Mouse (Mus musculus) myocyte (in vitro differentiated cells): ENCODE results near the gene Higd1c.

ENCODE experiments used
- CEBPB ChIP-seq: IDR thresholded peaks from 2 replicates; pipeline ENCODE4 v1.6.1; 2011; ENCODE audit warnings: mild to moderate bottlenecking, moderate library complexity; ENCODE audit not compliant: poor library complexity, insufficient read depth, severe bottlenecking
- E2F4 ChIP-seq: IDR thresholded peaks from one replicate; pipeline ENCODE4 v1.6.1; 2011; ENCODE audit warnings: mild to moderate bottlenecking, control low read depth, moderate library complexity; ENCODE audit not compliant: insufficient read depth
- MAX ChIP-seq: IDR thresholded peaks from one replicate; pipeline ENCODE4 v1.6.1; 2011; ENCODE audit warnings: low read depth, mild to moderate bottlenecking, control low read depth
- MYOD1 ChIP-seq, 3 experiments: IDR thresholded peaks; one replicate each; pipeline ENCODE4 v1.6.1; 2011; ENCODE audit warnings: control low read depth in 2 of 3, low read depth in 2 of 3, mild to moderate bottlenecking in 2 of 3, moderate library complexity in 1 of 3; ENCODE audit not compliant: insufficient read length in 2 of 3, control insufficient read depth in 1 of 3
- MYOG ChIP-seq, 3 experiments: IDR thresholded peaks; one replicate each; pipeline ENCODE4 v1.6.1; 2011; ENCODE audit warnings: control low read depth in 2 of 3, low read depth in 2 of 3, mild to moderate bottlenecking in 2 of 3; ENCODE audit not compliant: insufficient read length in 2 of 3, control insufficient read depth in 1 of 3, insufficient read depth in 1 of 3
- POLR2A ChIP-seq: IDR thresholded peaks from one replicate; pipeline ENCODE4 v1.6.1; 2011; ENCODE audit warnings: low read depth, mild to moderate bottlenecking, control low read depth, moderate library complexity; ENCODE audit not compliant: insufficient read length
- POLR2AphosphoS2 ChIP-seq: IDR thresholded peaks from one replicate; pipeline ENCODE4 v1.6.1; 2011; ENCODE audit warnings: low read depth, control low read depth; ENCODE audit not compliant: insufficient read length
- REST ChIP-seq: IDR thresholded peaks from one replicate; pipeline ENCODE4 v1.6.1; 2011; ENCODE audit warnings: mild to moderate bottlenecking, control low read depth, moderate library complexity; ENCODE audit not compliant: insufficient read depth, insufficient read length
- SRF ChIP-seq: IDR thresholded peaks from one replicate; pipeline ENCODE4 v1.6.1; 2011; ENCODE audit warnings: low read depth; ENCODE audit not compliant: control insufficient read depth, insufficient read length
- TCF12 ChIP-seq: IDR thresholded peaks from one replicate; pipeline ENCODE4 v1.6.1; 2011; ENCODE audit warnings: mild to moderate bottlenecking, control low read depth; ENCODE audit not compliant: poor library complexity, insufficient read depth, severe bottlenecking
- TCF3 ChIP-seq: IDR thresholded peaks from one replicate; pipeline ENCODE4 v1.6.1; 2011; ENCODE audit warnings: low read depth, control low read depth; ENCODE audit not compliant: insufficient read length
- USF1 ChIP-seq: IDR thresholded peaks from one replicate; pipeline ENCODE4 v1.6.1; 2011; ENCODE audit warnings: low read depth, mild to moderate bottlenecking, control low read depth, moderate library complexity

DNA sequence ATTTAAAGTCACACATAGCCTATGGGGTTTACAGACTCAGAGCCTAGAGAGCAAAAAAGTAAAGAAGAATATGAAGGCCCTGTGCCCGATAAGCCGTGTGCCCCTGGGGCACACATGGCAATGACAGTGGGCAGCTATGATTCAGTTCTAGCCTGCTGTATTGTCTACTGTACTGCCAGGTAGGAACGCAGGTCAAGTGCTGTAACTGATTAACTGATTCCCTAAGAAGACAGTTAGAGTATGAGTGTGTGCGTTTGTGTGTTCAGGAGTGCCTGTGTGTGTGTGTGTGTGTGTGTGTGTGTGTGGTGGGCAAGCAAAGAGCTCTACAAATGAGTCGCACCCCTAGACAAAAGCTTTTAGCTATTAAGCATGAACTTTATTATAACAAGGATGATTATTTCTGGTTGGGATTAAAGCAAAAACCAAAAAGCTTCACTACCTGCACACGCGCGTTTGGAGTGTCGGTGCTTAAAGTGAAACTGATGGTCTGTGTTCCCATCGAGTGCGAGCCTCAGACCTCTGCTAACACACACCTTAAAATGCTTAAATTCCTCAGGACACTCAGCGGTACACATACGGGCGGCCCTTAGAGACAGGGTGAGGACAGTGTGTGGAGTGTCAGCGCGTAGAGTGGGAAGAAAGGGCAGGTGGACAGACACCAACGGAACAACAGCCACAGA, 23.3 kb downstream of the Higd1c start:
- no peak for TF ChIP-seq TCF12
- no peak for TF ChIP-seq POLR2A
- peak; percentile 11 for TF ChIP-seq POLR2AphosphoS2
- TF ChIP-seq REST, result no peak
- TF ChIP-seq E2F4, result no peak
- no peak for TF ChIP-seq SRF
- no peak for TF ChIP-seq USF1
- no peak for TF ChIP-seq CEBPB
- TF ChIP-seq TCF3, result no peak
- no peak for TF ChIP-seq MAX
- no peak for TF ChIP-seq MYOD1 (IDR thresholded peaks at IDR 0.05; ENCODE audit: control insufficient read depth in 1 of 3, insufficient read length in 2 of 3, low read depth in 2 of 3)
- TF ChIP-seq MYOG (IDR thresholded peaks at IDR 0.05; ENCODE audit: control insufficient read depth in 1 of 3, insufficient read depth in 1 of 3, insufficient read length in 2 of 3, low read depth in 2 of 3), result no peak
